Mouse (Mus musculus) heart, postnatal 0 days (tissue): ENCODE results near the gene Col8a2. TPM values are rescaled to one million over a fixed set of nuclear protein-coding genes. Genes with fewer than 3 reads are reported as not detected.

Experiments
- ATAC-seq: fragments of 200-750 bp; cut with Nextera tagmentation; 2 replicates; pipeline ENCODE4 v1.8.0; 2017; ENCODE audit warnings: low read depth, moderate number of reproducible peaks, moderate library complexity; ENCODE audit not compliant: insufficient read depth
- DNase-seq: peaks from one replicate; pipeline ENCODE4 v3.0.0-alpha.2; 2016; ENCODE audit warnings: low spot score
- H3K27ac ChIP-seq: fragments of 300-500 bp; sonication (generic); 2 replicates; pipeline ENCODE4 v1.5.1; 2014; ENCODE audit warnings: low read depth, mild to moderate bottlenecking
- H3K27me3 ChIP-seq: fragments of 300-500 bp; sonication (generic); 2 replicates; pipeline ENCODE4 v1.6.1; 2014; ENCODE audit warnings: low read length, mixed read lengths; ENCODE audit not compliant: control insufficient read depth, insufficient read depth
- H3K36me3 ChIP-seq: fragments of 300-500 bp; sonication (generic); replicated peaks from 2 replicates; pipeline ENCODE4 v1.6.1; 2014; ENCODE audit warnings: low read length, mixed read lengths; ENCODE audit not compliant: control insufficient read depth, insufficient read depth
- H3K4me1 ChIP-seq: fragments of 300-500 bp; sonication (generic); 2 replicates; pipeline ENCODE4 v1.6.1; 2014; ENCODE audit warnings: antibody characterized with exemption; ENCODE audit not compliant: control insufficient read depth, insufficient read depth
- H3K4me2 ChIP-seq: fragments of 300-500 bp; sonication (generic); 2 replicates; pipeline ENCODE4 v1.6.1; 2014; ENCODE audit warnings: low read depth, mild to moderate bottlenecking, low read length, moderate library complexity
- H3K4me3 ChIP-seq: fragments of 300-500 bp; sonication (generic); 2 replicates; pipeline ENCODE4 v1.5.1; 2014; ENCODE audit warnings: low read depth, low read length
- H3K9ac ChIP-seq: fragments of 300-500 bp; sonication (generic); replicated peaks from 2 replicates; pipeline ENCODE4 v1.6.1; 2014; ENCODE audit warnings: low read depth, low read length, mixed read lengths
- H3K9me3 ChIP-seq: fragments of 300-500 bp; sonication (generic); replicated peaks from 2 replicates; pipeline ENCODE4 v1.6.1; 2016; ENCODE audit warnings: low read length; ENCODE audit not compliant: control insufficient read depth
- CTCF ChIP-seq: IDR thresholded peaks from 2 replicates; pipeline ENCODE4 v1.5.1; 2016; ENCODE audit warnings: antibody characterized with exemption, control low read depth, low read depth
- EP300 ChIP-seq: IDR thresholded peaks from 2 replicates; pipeline ENCODE4 v1.6.1; 2016; ENCODE audit warnings: antibody characterized with exemption, low read depth
- WGBS: fragments of 180-500 bp; shearing (Covaris S2); extraction: QIAGEN DNeasy Blood & Tissue Kit; methylation state at CpG from one replicate; pipeline ENCODE4 v1.1.7; 2014; 5-methylcytosine and 5-hydroxymethylcytosine counted together
- polyA plus RNA-seq: library from polyadenylated mRNA; unstranded; fragments of >200 nt; fragmentation: Nextera tagmentation; extraction: Ambion mirVana; gene quantifications from 2 replicates; pipeline ENCODE4 v1.2.1, GENCODE M21; 2015
- total RNA-seq: library from RNA; depleted of rRNA; stranded (reverse); fragments of >200 nt; gene quantifications from 2 replicates; pipeline ENCODE4 v1.2.3, GENCODE M21; 2014; ENCODE audit warnings: low replicate concordance

Gene Col8a2
- total and polyA plus RNA-seq, 2 experiments from 2014 or later = 0.71 to 4.3 TPM

DNA sequence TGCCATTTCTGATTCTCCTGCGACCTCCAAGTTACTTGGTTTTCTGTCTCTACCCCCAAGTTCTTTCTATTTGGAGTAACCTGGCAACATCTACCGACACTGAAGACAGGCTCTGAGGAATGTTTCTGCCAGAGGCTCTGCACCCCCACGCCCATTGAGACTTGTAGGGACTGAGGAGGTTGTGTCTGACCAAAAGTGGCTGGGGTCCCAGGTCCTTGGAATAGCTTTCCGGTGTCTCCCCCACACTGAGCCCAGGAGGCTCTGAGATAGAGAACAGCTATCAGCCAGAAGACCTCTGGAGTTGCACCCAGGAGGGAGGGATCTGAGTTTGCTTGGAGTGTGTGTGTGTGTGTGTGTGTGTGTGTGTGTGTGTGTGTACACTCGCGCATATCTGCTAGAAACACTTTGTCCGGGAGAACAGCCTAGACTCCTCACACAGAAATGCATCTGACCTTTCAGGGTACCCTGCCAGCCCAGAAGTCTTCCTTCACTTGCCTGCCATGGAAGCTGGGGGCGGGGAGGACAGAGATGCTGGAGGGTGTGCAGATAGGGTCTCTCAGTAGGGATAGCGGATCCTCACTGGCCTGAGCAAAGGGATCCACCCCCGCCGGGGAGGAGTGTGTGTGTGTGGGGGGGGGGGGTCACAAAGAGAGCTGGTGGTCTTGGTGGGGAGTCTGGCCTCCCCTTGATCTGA lies 856 bp downstream of the Col8a2 start:
- H3K4me2 ChIP-seq = peak overlapping the region; percentile 33; the same call in 1 of the 2 replicates
- no peaks in the 10 kb centered on the region for H3K9me3 ChIP-seq
- no peak for DNase-seq
- H3K9ac ChIP-seq = no peak overlapping the region
- ATAC-seq = no peak
- 27% methylated on average over 11 of the region's 11 CpGs for WGBS
- TF ChIP-seq CTCF (no peak), EP300 (no peak)
- H3K27me3 ChIP-seq = peaks cover 65% of the 10 kb centered on the region
- no peaks in the 10 kb centered on the region for H3K36me3 ChIP-seq
- no peak overlapping the region for H3K27ac ChIP-seq
- no peak overlapping the region for H3K4me3 ChIP-seq
- no peaks in the 10 kb centered on the region for H3K4me1 ChIP-seq

- H3K27ac ChIP-seq = no peak overlapping the region
Measured at GRCm38 (mm10) chr4:126288085-126288666, 1.6 kb downstream of the Col8a2 start.

DNA sequence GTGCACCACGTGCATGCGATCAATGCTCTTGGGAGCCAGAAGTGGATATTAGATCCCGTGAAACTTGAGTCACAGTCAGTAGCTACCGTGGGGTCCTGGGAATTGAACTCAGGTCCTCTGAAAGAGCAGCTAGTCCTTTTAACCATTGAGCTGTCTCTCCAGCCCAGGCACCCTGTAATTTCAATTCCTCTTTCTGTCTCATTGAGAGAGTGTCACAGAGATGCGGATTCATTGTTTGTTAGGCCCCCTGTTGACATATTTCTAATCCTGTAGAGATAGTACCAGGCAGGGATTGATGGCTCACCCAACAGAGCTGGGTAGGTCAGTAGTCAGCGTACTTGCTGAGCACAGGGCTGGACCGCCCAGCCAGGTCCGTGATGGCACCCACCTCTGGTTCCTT lies 3.7 kb downstream of the Col8a2 start:
- no peaks in the 10 kb centered on the region for H3K4me1 ChIP-seq
- H3K4me2 ChIP-seq = no peak overlapping the region
- H3K27ac ChIP-seq = no peak overlapping the region
- no peak for ATAC-seq
- peaks cover 50% of the 10 kb centered on the region for H3K27me3 ChIP-seq
- H3K36me3 ChIP-seq = no peaks in the 10 kb centered on the region
- no peak for TF ChIP-seq EP300
- no peak for TF ChIP-seq CTCF
- WGBS = 86% methylated on average over 8 of the region's 8 CpGs
- H3K9me3 ChIP-seq = no peaks in the 10 kb centered on the region
- no peak for DNase-seq
- no peak overlapping the region for H3K9ac ChIP-seq
- no peak overlapping the region for H3K4me3 ChIP-seq

More at GRCm38 (mm10) chr4:126288085-126288666, 1.6 kb downstream of the Col8a2 start:
- H3K9me3 ChIP-seq = no peaks in the 10 kb centered on the region
- no peaks in the 10 kb centered on the region for H3K36me3 ChIP-seq
- no peaks in the 10 kb centered on the region for H3K4me1 ChIP-seq
- peaks cover 64% of the 10 kb centered on the region for H3K27me3 ChIP-seq
- peak overlapping the region; percentile 33; the same call in 1 of the 2 replicates for H3K4me2 ChIP-seq
- H3K9ac ChIP-seq = no peak overlapping the region
- DNase-seq = no peak
- H3K4me3 ChIP-seq = no peak overlapping the region
- WGBS = 36% methylated on average over 17 of the region's 17 CpGs
- no peak for ATAC-seq
- no peak for TF ChIP-seq CTCF
- TF ChIP-seq EP300 = no peak

DNA sequence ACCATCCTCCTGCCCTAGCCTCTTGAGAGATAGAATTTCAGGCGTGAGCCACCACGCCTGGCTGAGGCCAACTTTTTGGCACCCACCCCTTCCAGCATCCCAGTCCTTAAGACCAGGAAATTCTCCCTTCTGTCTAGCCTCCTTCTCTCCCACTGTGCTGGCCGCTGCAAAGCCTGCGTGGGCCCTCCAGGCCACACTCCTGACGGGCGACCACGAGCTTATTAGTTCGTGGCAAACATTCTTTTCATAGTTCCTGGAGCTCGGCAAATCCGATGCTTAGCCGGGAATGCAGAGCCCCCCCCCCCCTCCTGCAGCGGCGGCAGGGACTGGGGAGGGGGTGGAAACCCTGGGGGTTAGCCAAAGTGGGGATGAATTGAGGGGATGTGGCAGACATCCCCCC lies 4.6 kb downstream of the Col8a2 start:
- no peak overlapping the region for H3K27ac ChIP-seq
- no peaks in the 10 kb centered on the region for H3K36me3 ChIP-seq
- DNase-seq = no peak
- no peak overlapping the region for H3K9ac ChIP-seq
- no peak for TF ChIP-seq CTCF
- TF ChIP-seq EP300 = no peak
- ATAC-seq = no peak
- peaks cover 51% of the 10 kb centered on the region for H3K27me3 ChIP-seq
- H3K4me2 ChIP-seq = no peak overlapping the region
- H3K4me3 ChIP-seq = no peak overlapping the region
- H3K4me1 ChIP-seq = no peaks in the 10 kb centered on the region
- H3K9me3 ChIP-seq = no peaks in the 10 kb centered on the region
- WGBS = 21% methylated on average over 12 of the region's 13 CpGs

- no peak for ATAC-seq
- H3K9ac ChIP-seq = no peak overlapping the region
- no peak overlapping the region for H3K4me3 ChIP-seq
- no peak overlapping the region for H3K4me2 ChIP-seq
- peaks cover 37% of the 10 kb centered on the region for H3K27me3 ChIP-seq
- peaks cover 5% of the 10 kb centered on the region; the same call in 1 of the 2 replicates for H3K4me1 ChIP-seq
- TF ChIP-seq EP300 (no peak), CTCF (no peak)
- H3K9me3 ChIP-seq = no peaks in the 10 kb centered on the region
- no peak for DNase-seq
- no peaks in the 10 kb centered on the region for H3K36me3 ChIP-seq
- 78% methylated on average over 6 of the region's 6 CpGs for WGBS
- no peak overlapping the region for H3K27ac ChIP-seq
Measured at GRCm38 (mm10) chr4:126295152-126295551, 8.6 kb downstream of the Col8a2 start.

DNA sequence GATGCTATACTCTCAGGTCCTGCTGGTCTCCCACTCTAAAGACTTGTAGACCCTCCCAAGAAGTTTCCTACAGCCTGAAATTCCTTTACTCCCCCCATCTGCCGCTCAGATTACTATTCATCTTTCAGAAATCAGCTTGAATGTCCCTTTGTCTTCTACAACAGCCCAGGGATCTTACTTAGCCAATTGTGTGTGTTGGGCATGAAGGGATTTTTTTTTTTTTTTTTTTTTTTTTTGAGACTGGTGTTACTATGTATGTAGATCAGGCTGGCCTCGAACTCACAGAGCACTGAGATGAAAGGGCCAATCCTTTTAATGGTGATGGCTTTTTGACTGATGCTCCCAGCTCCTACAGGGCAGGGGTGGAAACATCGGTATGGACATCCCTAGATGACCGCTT lies 9.3 kb downstream of the Col8a2 start:
- Histone ChIP-seq H3K36me3 (no peaks in the 10 kb centered on the region), H3K4me3 (no peak overlapping the region), H3K4me2 (no peak overlapping the region), H3K4me1 (peaks cover 5% of the 10 kb centered on the region), H3K9me3 (no peaks in the 10 kb centered on the region), H3K27me3 (peaks cover 44% of the 10 kb centered on the region), H3K9ac (no peak overlapping the region), H3K27ac (no peak overlapping the region)
- WGBS = 54% methylated on average over 4 of the region's 4 CpGs
- ATAC-seq = no peak
- TF ChIP-seq CTCF (no peak), EP300 (no peak)
- DNase-seq = no peak
